Mouse (Mus musculus) limb, embryonic 14.5 days (tissue): ENCODE measurements around the gene Mroh7. TPM values are rescaled to one million over a fixed set of nuclear protein-coding genes. Genes with fewer than 3 reads are reported as not detected.
A peak's percentile ranks its signal among the peaks of the same experiment; 100 is the strongest.
"Not testable (repeated sequence)": the region's sequence is repeated elsewhere in the genome, so short reads cannot be mapped to it uniquely, and the experiment has no call there.

ENCODE experiments used
- ATAC-seq: fragments of 200-750 bp; cut with Nextera tagmentation; 2 replicates; pipeline ENCODE4 v1.8.0; 2017; ENCODE audit warnings: low read depth, moderate number of reproducible peaks, moderate TSS enrichment; ENCODE audit not compliant: low FRiP score
- DNase-seq: peaks from one replicate; pipeline ENCODE4 v3.0.0-alpha.2; 2015; ENCODE audit warnings: low spot score
- H3K27ac ChIP-seq: fragments of 300-500 bp; sonication (generic); replicated peaks from 2 replicates; pipeline ENCODE4 v1.5.1; 2014; ENCODE audit warnings: low read depth, mild to moderate bottlenecking, low read length, moderate library complexity, mixed read lengths
- H3K27me3 ChIP-seq: fragments of 300-500 bp; sonication (generic); 2 replicates; pipeline ENCODE4 v1.6.1; 2014; ENCODE audit warnings: low read length, mixed read lengths; ENCODE audit not compliant: control insufficient read depth, insufficient read depth
- H3K36me3 ChIP-seq: fragments of 300-500 bp; sonication (generic); 2 replicates; pipeline ENCODE4 v1.6.1; 2014; ENCODE audit warnings: mild to moderate bottlenecking, low read length, moderate library complexity, mixed read lengths; ENCODE audit not compliant: control insufficient read depth, insufficient read depth
- H3K4me1 ChIP-seq: fragments of 300-500 bp; sonication (generic); 2 replicates; pipeline ENCODE4 v1.6.1; 2014; ENCODE audit warnings: antibody characterized with exemption, low read length, mixed read lengths; ENCODE audit not compliant: control insufficient read depth, insufficient read depth
- H3K4me2 ChIP-seq: fragments of 300-500 bp; sonication (generic); replicated peaks from 2 replicates; pipeline ENCODE4 v1.6.1; 2014; ENCODE audit warnings: low read depth, mild to moderate bottlenecking, low read length, moderate library complexity; ENCODE audit not compliant: severe bottlenecking
- H3K4me3 ChIP-seq: fragments of 300-500 bp; sonication (generic); replicated peaks from 2 replicates; pipeline ENCODE4 v1.5.1; 2014; ENCODE audit warnings: low read length
- H3K9ac ChIP-seq: fragments of 300-500 bp; sonication (generic); 2 replicates; pipeline ENCODE4 v1.6.1; 2014; ENCODE audit warnings: mild to moderate bottlenecking, low read depth, low read length, moderate library complexity; ENCODE audit not compliant: severe bottlenecking
- H3K9me3 ChIP-seq: fragments of 300-500 bp; sonication (generic); 2 replicates; pipeline ENCODE4 v1.6.1; 2016; ENCODE audit warnings: low read length; ENCODE audit not compliant: control insufficient read depth
- POLR2A ChIP-seq: fragments of 200-500 bp; IDR thresholded peaks from 2 replicates; pipeline ENCODE4 v1.8.0; 2012; ENCODE audit warnings: inconsistent platforms, mild to moderate bottlenecking, moderate library complexity, borderline replicate concordance; ENCODE audit not compliant: insufficient read depth, insufficient read length; ENCODE audit errors: extremely low read depth
- WGBS: fragments of 180-500 bp; shearing (Covaris S2); extraction: QIAGEN DNeasy Blood & Tissue Kit; methylation state at CpG from one replicate; pipeline ENCODE4 v1.1.7; 2014; 5-methylcytosine and 5-hydroxymethylcytosine counted together
- polyA plus RNA-seq, 2 experiments: library from polyadenylated mRNA; depleted of rRNA in 1 of 2; stranded (reverse) in 1 of 2; unstranded in 1 of 2; fragments of >200 nt; fragmentation: Nextera tagmentation in 1 of 2; extraction: Ambion mirVana in 1 of 2; gene quantifications; 2 replicates each; pipeline versions ENCODE4 v1.2.1 to v1.2.3; 2012 to 2014

Gene Mroh7
- polyA plus RNA-seq (2012; rRNA removed) (2.8 and 7.1 TPM in 2 replicates), polyA plus RNA-seq (2014; fragmentation: Nextera tagmentation; extraction: Ambion mirVana) (0.35 and 0.63 TPM in 2 replicates)

DNA sequence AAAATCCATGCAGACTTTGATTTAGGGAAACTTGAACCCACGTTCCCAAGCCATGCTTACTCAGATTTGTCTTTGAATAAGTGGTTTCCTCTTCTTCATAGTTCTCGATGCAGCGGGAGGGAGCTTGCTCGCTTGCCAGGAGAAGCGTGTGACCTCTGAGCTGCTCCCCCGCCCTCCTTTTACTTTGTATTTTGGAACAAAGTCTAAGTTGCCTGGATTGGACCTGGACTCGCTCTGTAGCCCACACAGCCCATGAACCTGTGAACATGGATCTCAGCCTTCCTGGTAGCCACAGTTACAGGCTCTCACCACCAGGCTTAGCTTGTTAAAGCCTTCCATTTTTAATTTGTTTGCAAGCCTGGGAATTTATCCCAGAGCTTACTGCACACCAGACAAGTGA is at the start of gene Mroh7:
Mroh7 (minus strand) TSS at position 112 of the 400 bp plus-strand sequence.
- Histone ChIP-seq H3K9ac (no peak within 1 kb of the TSS), H3K27me3 (no peaks in the 10 kb centered on the region), H3K36me3 (no peaks in the 10 kb centered on the region), H3K4me2 (no peak within 1 kb of the TSS), H3K4me3 (no peak within 1 kb of the TSS), H3K4me1 (no peaks in the 10 kb centered on the region), H3K27ac (no peak within 1 kb of the TSS), H3K9me3 (no peaks in the 10 kb centered on the region)
- no peak for TF ChIP-seq POLR2A
- WGBS = 81% methylated on average over 7 of the region's 7 CpGs
- DNase-seq (no peak), ATAC-seq (no peak)

GRCm38 (mm10) chr4:106780045-106780444 is 49.3 kb upstream of the Mroh7 start:
- Histone ChIP-seq H3K27me3 (no peaks in the 10 kb centered on the region), H3K36me3 (no peaks in the 10 kb centered on the region), H3K4me2 (no peak overlapping the region), H3K4me3 (no peak overlapping the region), H3K27ac (0 out of 2 replicates have a peak overlapping the region, but pooled peaks have one; percentile 26), H3K4me1 (peaks cover 54% of the 10 kb centered on the region), H3K9ac (no peak overlapping the region), H3K9me3 (no peaks in the 10 kb centered on the region)
- DNase-seq (no peak), ATAC-seq (no peak)
- no peak for TF ChIP-seq POLR2A
- 49% methylated on average over 3 of the region's 3 CpGs for WGBS

DNA sequence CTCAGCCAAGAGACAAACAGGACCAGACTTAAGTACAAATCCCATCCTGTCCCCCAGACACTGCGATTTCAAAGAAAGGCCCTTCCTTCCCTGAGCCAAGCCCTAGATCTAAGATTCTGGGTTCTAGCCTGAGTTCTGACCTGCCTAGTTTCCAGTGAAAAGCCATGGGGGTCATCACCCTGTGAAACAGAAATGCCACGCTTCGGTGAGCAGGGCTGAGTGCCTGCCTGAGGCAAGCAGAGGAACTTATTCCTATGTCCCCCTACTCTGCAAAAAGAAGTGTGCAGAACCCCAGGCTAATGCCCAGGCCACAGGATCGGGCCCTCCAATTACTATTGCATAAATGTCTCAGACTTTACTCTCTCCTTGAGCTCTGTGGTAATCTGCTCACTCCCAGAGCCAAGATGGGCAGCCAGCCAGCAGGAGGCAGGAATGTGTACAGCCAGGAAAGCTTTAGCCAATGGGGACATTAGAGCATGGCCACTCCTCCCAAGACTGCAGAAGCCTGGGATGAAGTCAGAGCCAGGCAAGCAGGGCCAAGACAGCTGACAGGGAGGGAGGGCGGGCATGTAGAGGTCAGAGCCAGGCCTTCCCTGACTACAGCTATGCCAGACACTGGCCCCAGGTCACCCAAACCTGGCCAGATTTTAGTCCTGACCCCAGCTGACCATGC is 47.5 kb upstream of the Mroh7 start:
- no peaks in the 10 kb centered on the region for H3K27me3 ChIP-seq
- H3K4me2 ChIP-seq = no peak overlapping the region
- H3K36me3 ChIP-seq = no peaks in the 10 kb centered on the region
- H3K9ac ChIP-seq = no peak overlapping the region
- TF ChIP-seq POLR2A = no peak
- no peaks in the 10 kb centered on the region for H3K9me3 ChIP-seq
- DNase-seq (peak; percentile 94), ATAC-seq (peak; percentile 91)
- H3K4me3 ChIP-seq = no peak overlapping the region
- H3K27ac ChIP-seq = peak overlapping the region; percentile 65
- WGBS = 47% methylated on average over 5 of the region's 5 CpGs
- peaks cover 40% of the 10 kb centered on the region for H3K4me1 ChIP-seq

DNA sequence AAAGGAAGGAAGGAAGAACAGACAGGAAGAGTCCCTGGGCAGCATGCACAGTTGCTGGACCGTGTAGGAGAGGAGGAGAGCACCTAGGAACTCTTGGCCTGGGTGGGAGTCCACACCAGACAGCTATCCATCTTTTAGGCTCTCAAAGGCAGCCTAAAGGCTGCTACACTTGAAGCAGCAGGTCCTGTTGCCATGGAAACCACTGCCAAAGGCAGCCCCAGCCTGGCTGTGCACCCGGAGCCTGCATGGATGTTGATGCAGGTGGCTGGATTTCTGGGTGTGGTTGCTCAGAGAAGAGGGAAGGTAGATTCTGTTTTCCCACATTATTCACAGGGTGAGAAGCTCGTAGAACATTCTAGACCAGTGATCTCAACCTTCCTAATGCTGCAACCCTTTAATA is 46.3 kb upstream of the Mroh7 start:
- DNase-seq = peak; percentile 47
- 31% methylated on average over 3 of the region's 3 CpGs for WGBS
- H3K27ac ChIP-seq = no peak overlapping the region
- no peaks in the 10 kb centered on the region for H3K9me3 ChIP-seq
- H3K36me3 ChIP-seq = no peaks in the 10 kb centered on the region
- no peak overlapping the region for H3K9ac ChIP-seq
- no peak for ATAC-seq
- H3K27me3 ChIP-seq = no peaks in the 10 kb centered on the region
- peaks cover 32% of the 10 kb centered on the region for H3K4me1 ChIP-seq
- TF ChIP-seq POLR2A = no peak
- no peak overlapping the region for H3K4me2 ChIP-seq
- H3K4me3 ChIP-seq = no peak overlapping the region

DNA sequence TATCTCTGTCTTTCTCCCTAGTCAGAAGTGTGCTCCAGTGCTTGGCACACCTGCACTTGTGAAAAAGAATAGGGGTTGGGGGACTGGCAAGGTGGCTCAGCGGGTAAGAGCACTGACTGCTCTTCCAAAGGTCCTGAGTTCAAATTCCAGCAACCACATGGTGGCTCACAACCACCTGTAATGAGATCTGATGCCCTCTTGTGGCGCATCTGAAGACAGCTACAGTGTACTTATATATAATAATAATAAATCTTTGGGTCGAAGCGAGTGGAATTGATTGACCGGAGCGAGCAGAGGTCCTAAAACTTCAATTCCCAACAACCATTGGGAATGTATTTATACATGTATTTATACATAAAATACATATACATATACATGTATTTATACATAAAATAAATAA is 45.0 kb upstream of the Mroh7 start:
- H3K4me2 ChIP-seq, ATAC-seq, H3K9me3 ChIP-seq, H3K27ac ChIP-seq, H3K9ac ChIP-seq, H3K36me3 ChIP-seq, H3K27me3 ChIP-seq, H3K4me3 ChIP-seq, DNase-seq: not testable (repeated sequence)
- WGBS = 87% methylated on average over 6 of the region's 6 CpGs
- H3K4me1 ChIP-seq = peaks cover 31% of the 10 kb centered on the region
